Mouse (Mus musculus): Measurements from ENCODE around the gene Trnp1. TPM values are rescaled to one million over a fixed set of nuclear protein-coding genes. Genes with fewer than 3 reads are reported as not detected.
A peak's percentile ranks its signal among the peaks of the same experiment; 100 is the strongest.

Trnp1 gene
- polyA plus RNA-seq (2012; ENCODE audit: insufficient read depth, insufficient read length, low replicate concordance, missing spikeins): not detected in 2 replicates

GRCm38 (mm10) chr4:133498160-133498724 is at the start of gene Trnp1:
Gene Trnp1 (minus strand): TSS chr4:133498550.
- TF ChIP-seq POLR2A (IDR thresholded peaks at IDR 0.05; ENCODE audit: insufficient read depth, low read depth, low read length): peak; percentile 59
- no peak for TF ChIP-seq CTCF (IDR thresholded peaks at IDR 0.05; ENCODE audit: insufficient read depth, low read depth, low read length)
- under 1% methylated on average over 51 of the region's 53 CpGs for WGBS

GRCm38 (mm10) chr4:133545272-133546231 is 47.2 kb upstream of the Trnp1 start, which contains the start of gene Nudc:
Gene Nudc (minus strand): TSS chr4:133545996.
- under 1% methylated on average over 75 of the region's 77 CpGs for WGBS
- TF ChIP-seq POLR2A (IDR thresholded peaks at IDR 0.05; ENCODE audit: insufficient read depth, low read depth, low read length): peak; percentile 95
- TF ChIP-seq CTCF (IDR thresholded peaks at IDR 0.05; ENCODE audit: insufficient read depth, low read depth, low read length): no peak
- peak within 1 kb of the TSS; percentile 69 for H3K4me3 ChIP-seq (ENCODE audit: insufficient read depth, low read depth, low read length)
- peaks cover 11% of the 10 kb centered on the region for H3K4me1 ChIP-seq (ENCODE audit: control insufficient read depth, insufficient read depth, low read length)
- 0 out of 2 replicates have a peak within 1 kb of the TSS, but pooled peaks have one; percentile 7 for H3K27ac ChIP-seq (ENCODE audit: insufficient read depth, low read depth, low read length)

More at GRCm38 (mm10) chr4:133498160-133498724, at the start of gene Trnp1:
- peak within 1 kb of the TSS; percentile 83 for H3K4me3 ChIP-seq (ENCODE audit: insufficient read depth, low read depth, low read length)
- H3K4me1 ChIP-seq (ENCODE audit: control insufficient read depth, insufficient read depth, low read length): peaks cover 31% of the 10 kb centered on the region
- H3K27ac ChIP-seq (ENCODE audit: insufficient read depth, low read depth, low read length): no peak within 1 kb of the TSS

GRCm38 (mm10) chr4:133536652-133537051 is 38.3 kb upstream of the Trnp1 start:
- WGBS: 91% methylated on average over 5 of the region's 5 CpGs
- Histone ChIP-seq H3K4me3 (ENCODE audit: insufficient read depth, low read depth, low read length) (no peak overlapping the region), H3K4me1 (ENCODE audit: control insufficient read depth, insufficient read depth, low read length) (peaks cover 4% of the 10 kb centered on the region; the same call in 1 of the 2 replicates), H3K27ac (ENCODE audit: insufficient read depth, low read depth, low read length) (no peak overlapping the region)
- TF ChIP-seq POLR2A (IDR thresholded peaks at IDR 0.05; ENCODE audit: insufficient read depth, low read depth, low read length) (no peak), CTCF (IDR thresholded peaks at IDR 0.05; ENCODE audit: insufficient read depth, low read depth, low read length) (no peak)

GRCm38 (mm10) chr4:133536081-133536480 is 37.7 kb upstream of the Trnp1 start:
- peaks cover 3% of the 10 kb centered on the region; the same call in 1 of the 2 replicates for H3K4me1 ChIP-seq (ENCODE audit: control insufficient read depth, insufficient read depth, low read length)
- H3K27ac ChIP-seq (ENCODE audit: insufficient read depth, low read depth, low read length): no peak overlapping the region
- TF ChIP-seq POLR2A (IDR thresholded peaks at IDR 0.05; ENCODE audit: insufficient read depth, low read depth, low read length) (no peak), CTCF (IDR thresholded peaks at IDR 0.05; ENCODE audit: insufficient read depth, low read depth, low read length) (no peak)
- 86% methylated on average over 3 of the region's 3 CpGs for WGBS
- no peak overlapping the region for H3K4me3 ChIP-seq (ENCODE audit: insufficient read depth, low read depth, low read length)

GRCm38 (mm10) chr4:133532777-133533176 is 34.4 kb upstream of the Trnp1 start:
- H3K4me3 ChIP-seq (ENCODE audit: insufficient read depth, low read depth, low read length): no peak overlapping the region
- H3K27ac ChIP-seq (ENCODE audit: insufficient read depth, low read depth, low read length): no peak overlapping the region
- no peaks in the 10 kb centered on the region for H3K4me1 ChIP-seq (ENCODE audit: control insufficient read depth, insufficient read depth, low read length)
- 90% methylated on average over 3 of the region's 3 CpGs for WGBS
- TF ChIP-seq CTCF (IDR thresholded peaks at IDR 0.05; ENCODE audit: insufficient read depth, low read depth, low read length) (no peak), POLR2A (IDR thresholded peaks at IDR 0.05; ENCODE audit: insufficient read depth, low read depth, low read length) (no peak)

GRCm38 (mm10) chr4:133527788-133528187 is 29.4 kb upstream of the Trnp1 start:
- TF ChIP-seq CTCF (IDR thresholded peaks at IDR 0.05; ENCODE audit: insufficient read depth, low read depth, low read length): no peak
- TF ChIP-seq POLR2A (IDR thresholded peaks at IDR 0.05; ENCODE audit: insufficient read depth, low read depth, low read length): no peak
- Histone ChIP-seq H3K4me3 (ENCODE audit: insufficient read depth, low read depth, low read length) (no peak overlapping the region), H3K27ac (ENCODE audit: insufficient read depth, low read depth, low read length) (no peak overlapping the region), H3K4me1 (ENCODE audit: control insufficient read depth, insufficient read depth, low read length) (no peaks in the 10 kb centered on the region)
- 71% methylated on average over 16 of the region's 16 CpGs for WGBS

- TF ChIP-seq POLR2A (IDR thresholded peaks at IDR 0.05; ENCODE audit: insufficient read depth, low read depth, low read length) (no peak), CTCF (IDR thresholded peaks at IDR 0.05; ENCODE audit: insufficient read depth, low read depth, low read length) (no peak)
- 0 out of 2 replicates have a peak overlapping the region, but pooled peaks have one; percentile 6 for H3K27ac ChIP-seq (ENCODE audit: insufficient read depth, low read depth, low read length)
- WGBS: 37% methylated on average over 2 of the region's 2 CpGs
- peaks cover 3% of the 10 kb centered on the region; the same call in 1 of the 2 replicates for H3K4me1 ChIP-seq (ENCODE audit: control insufficient read depth, insufficient read depth, low read length)
- no peak overlapping the region for H3K4me3 ChIP-seq (ENCODE audit: insufficient read depth, low read depth, low read length)
Measured at GRCm38 (mm10) chr4:133521502-133521901, 23.2 kb upstream of the Trnp1 start.

GRCm38 (mm10) chr4:133519369-133519665 is 21.0 kb upstream of the Trnp1 start:
- WGBS: 11% methylated on average over 25 of the region's 25 CpGs
- H3K4me3 ChIP-seq (ENCODE audit: insufficient read depth, low read depth, low read length): no peak overlapping the region
- TF ChIP-seq POLR2A (IDR thresholded peaks at IDR 0.05; ENCODE audit: insufficient read depth, low read depth, low read length) (no peak), CTCF (IDR thresholded peaks at IDR 0.05; ENCODE audit: insufficient read depth, low read depth, low read length) (no peak)
- H3K4me1 ChIP-seq (ENCODE audit: control insufficient read depth, insufficient read depth, low read length): peaks cover 3% of the 10 kb centered on the region; the same call in 1 of the 2 replicates
- no peak overlapping the region for H3K27ac ChIP-seq (ENCODE audit: insufficient read depth, low read depth, low read length)

Data from olfactory bulb, adult 2 months (tissue).